ENCODE assay signal across 29 mouse cellular contexts in the genomic region with DNA sequence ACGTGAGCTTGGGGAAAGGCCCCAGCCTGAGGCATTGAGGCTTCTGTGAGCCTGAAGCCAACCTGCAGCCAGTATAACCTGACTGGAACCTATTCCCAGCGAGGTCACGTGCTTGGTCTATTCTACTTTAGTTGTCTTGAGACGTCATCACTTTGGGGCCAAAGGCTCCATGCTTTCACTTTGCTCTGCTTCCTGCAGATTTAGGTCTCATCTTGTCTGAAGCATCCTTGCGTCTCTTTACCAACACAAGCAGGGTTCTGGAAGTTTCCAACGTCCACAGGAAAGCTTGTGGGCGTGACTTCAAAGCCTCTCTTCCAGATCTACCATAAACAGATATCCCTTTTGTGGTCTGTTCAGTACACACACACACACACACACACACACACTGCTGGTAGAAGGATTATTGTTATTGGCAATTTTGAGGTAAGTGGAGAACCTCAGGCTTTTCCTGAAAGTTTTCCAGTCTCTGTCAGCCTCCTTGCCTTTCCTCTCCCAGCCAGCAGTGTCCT.
A peak's percentile ranks its signal among the peaks of the same experiment; 100 is the strongest.
DNase-seq lines count a peak whose midpoint lies in the region; ATAC-seq and TF ChIP-seq lines count a peak whose summit lies in the region.
"Had no signal": no experiment of that assay in that cellular context is flagged by ENCODE, and none has a peak within 500 bp of the region (broad histone marks: within the 10 kb centered on the region; RNA-seq: fewer than 3 reads in every experiment).

No protein-coding gene starts in this region.

- no peak for TF ChIP-seq CTCF in stomach, postnatal 0 days (IDR thresholded peaks at IDR 0.05; ENCODE audit: low read depth)

- no peaks in the 10 kb centered on the region for H3K9me3 ChIP-seq in heart, embryonic 11.5 days (replicated peaks; ENCODE audit: control insufficient read depth, low read length)
- no peaks in the 10 kb centered on the region for H3K9me3 ChIP-seq in stomach, postnatal 0 days (ENCODE audit: control insufficient read depth, low read length)
- H3K9me3 ChIP-seq: embryonic facial prominence, embryonic 13.5 days; forebrain, embryonic 10.5 days; heart, embryonic 15.5 days; liver, embryonic 15.5 days; midbrain, embryonic 15.5 days had no signal

- no peaks in the 10 kb centered on the region for H3K36me3 ChIP-seq in heart, embryonic 11.5 days (ENCODE audit: control insufficient read depth, insufficient read depth, low read length)
- no peaks in the 10 kb centered on the region for H3K36me3 ChIP-seq in stomach, postnatal 0 days (ENCODE audit: control insufficient read depth, insufficient read depth, low read length)
- H3K36me3 ChIP-seq: embryonic facial prominence, embryonic 13.5 days; forebrain, embryonic 10.5 days; heart, embryonic 15.5 days; liver, embryonic 15.5 days; midbrain, embryonic 15.5 days had no signal

- no peak overlapping the region for H3K4me2 ChIP-seq in heart, embryonic 11.5 days
- no peak overlapping the region for H3K4me2 ChIP-seq in stomach, postnatal 0 days (replicated peaks; ENCODE audit: low read depth)
- H3K4me2 ChIP-seq: embryonic facial prominence, embryonic 13.5 days; heart, embryonic 15.5 days; liver, embryonic 15.5 days; midbrain, embryonic 15.5 days had no signal

- ATAC-seq in heart, embryonic 11.5 days (replicated peaks; ENCODE audit: insufficient number of reproducible peaks, low FRiP score, low TSS enrichment) = no peak
- peak; percentile 38 for ATAC-seq in CD4-positive, CD25-positive, alpha-beta regulatory T cell, adult 4 months
- no peak for ATAC-seq in stomach, postnatal 0 days (ENCODE audit: low FRiP score, low TSS enrichment)
- ATAC-seq: forebrain, embryonic 16.5 days; hindbrain, embryonic 16.5 days; intestine, embryonic 16.5 days; midbrain, embryonic 15.5 days; Patski had no signal

- no peak overlapping the region for H3K9ac ChIP-seq in heart, embryonic 11.5 days (ENCODE audit: low read depth, low read length)
- 0 out of 2 replicates have a peak overlapping the region, but pooled peaks have one; percentile 23 for H3K9ac ChIP-seq in stomach, postnatal 0 days (ENCODE audit: low read length)
- H3K9ac ChIP-seq: embryonic facial prominence, embryonic 13.5 days; heart, embryonic 15.5 days; liver, embryonic 15.5 days; midbrain, embryonic 15.5 days had no signal

- no peak overlapping the region for H3K27ac ChIP-seq in heart, embryonic 11.5 days (ENCODE audit: low read depth, low read length)
- H3K27ac ChIP-seq in stomach, postnatal 0 days (replicated peaks) = no peak overlapping the region
- H3K27ac ChIP-seq: embryonic facial prominence, embryonic 13.5 days; forebrain, embryonic 10.5 days; heart, embryonic 15.5 days; kidney, postnatal 0 days; liver, embryonic 15.5 days; midbrain, embryonic 15.5 days had no signal

- whole genome bisulfite sequencing in heart, embryonic 11.5 days (ENCODE audit: insufficient replicate concordance) = 66% methylated on average over 7 of the region's 7 CpGs
- 63% methylated on average over 7 of the region's 7 CpGs for WGBS in stomach, postnatal 0 days

- H3K4me3 ChIP-seq in heart, embryonic 11.5 days (ENCODE audit: low read depth, low read length) = no peak overlapping the region
- H3K4me3 ChIP-seq in stomach, postnatal 0 days (ENCODE audit: low read depth, low read length) = no peak overlapping the region
- H3K4me3 ChIP-seq: embryonic facial prominence, embryonic 13.5 days; forebrain, embryonic 10.5 days; heart, embryonic 15.5 days; liver, embryonic 15.5 days; midbrain, embryonic 15.5 days had no signal

- TF ChIP-seq EP300 in stomach, postnatal 0 days (optimal IDR thresholded peaks at IDR 0.05) = no peak

- no peaks in the 10 kb centered on the region for H3K4me1 ChIP-seq in heart, embryonic 11.5 days (ENCODE audit: control insufficient read depth, insufficient read depth, low read length)
- H3K4me1 ChIP-seq in stomach, postnatal 0 days (replicated peaks; ENCODE audit: control insufficient read depth, insufficient read depth) = no peaks in the 10 kb centered on the region
- H3K4me1 ChIP-seq: embryonic facial prominence, embryonic 13.5 days; forebrain, embryonic 10.5 days; heart, embryonic 15.5 days; liver, embryonic 15.5 days; midbrain, embryonic 15.5 days had no signal

- no peaks in the 10 kb centered on the region for H3K27me3 ChIP-seq in heart, embryonic 11.5 days (ENCODE audit: control insufficient read depth, insufficient read depth, low read length)
- no peaks in the 10 kb centered on the region for H3K27me3 ChIP-seq in stomach, postnatal 0 days (ENCODE audit: control insufficient read depth, insufficient read depth, low read length)
- H3K27me3 ChIP-seq: embryonic facial prominence, embryonic 13.5 days; heart, embryonic 15.5 days; liver, embryonic 15.5 days; midbrain, embryonic 15.5 days; Patski had no signal

- DNase-seq in heart, adult 9 months (ENCODE audit: low spot score in 2 of 2) = peak; percentile 44 to 50
- peak; percentile 44 for DNase-seq in lung, postnatal 36 days
- DNase-seq in lung, postnatal 14 days = no peak
- DNase-seq in stomach, postnatal 0 days (ENCODE audit: low spot score) = no peak
- no peak for DNase-seq in cerebellum, adult 9-10 months
- DNase-seq: adrenal gland, postnatal 25 days; B cell, adult 2 months; cerebellum, adult 11-12 months; cerebellum, postnatal 10 days; gastrocnemius, postnatal 10 days; kidney, adult 8-10 months; layer of hippocampus, adult 9-11 months; liver; right cerebral cortex, adult 18-20 months; spleen, adult 18-20 months; thymus, adult 18-20 months; thymus, postnatal 36 days had no signal

Comparison
In these comparisons a context has a peak if more than half of its experiments do, and no peak if none do; other contexts are left out.
1. DNase-seq: peak in heart, adult 9 months (2 of 2) and lung, postnatal 36 days (single experiment); none in lung, postnatal 14 days (single experiment), stomach, postnatal 0 days (single experiment) and cerebellum, adult 9-10 months (single experiment).